Mouse (Mus musculus): ENCODE results near the gene Olfr298.

DNA sequence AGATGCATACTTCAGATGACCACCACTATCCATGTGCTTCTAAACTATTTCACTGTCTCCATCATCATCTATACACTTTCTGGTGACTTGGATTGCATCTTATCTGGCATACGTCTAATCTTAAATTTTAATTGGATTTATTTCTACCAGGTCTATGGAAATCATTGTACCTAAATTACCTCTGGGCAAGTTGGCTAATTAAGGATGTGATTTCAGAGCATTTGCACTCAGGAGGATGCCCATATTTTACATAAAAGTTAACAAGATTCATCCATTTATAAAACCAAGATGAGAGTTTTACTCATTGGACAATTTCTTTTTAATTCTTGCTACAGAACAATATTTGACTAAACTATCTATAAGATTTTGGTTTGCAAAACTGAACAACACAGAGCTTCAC lies 32.7 kb downstream of the Olfr298 start, which contains the start of gene Olfr299:
- TF ChIP-seq CTCF (IDR thresholded peaks at IDR 0.05; ENCODE audit: extremely low read depth, insufficient read depth, insufficient read length, insufficient replicate concordance) (no peak), POLR2A (IDR thresholded peaks at IDR 0.05; ENCODE audit: low read depth, low read length) (no peak)

All from spleen, adult 2 months (tissue).